Mouse (Mus musculus) heart, embryonic 15.5 days (tissue): Measurements from ENCODE around the gene Tcf12. TPM values are rescaled to one million over a fixed set of nuclear protein-coding genes. Genes with fewer than 3 reads are reported as not detected.

ENCODE experiments used
- ATAC-seq: fragments of 200-750 bp; cut with Nextera tagmentation; replicated peaks from 2 replicates; pipeline ENCODE4 v1.8.0; 2017; ENCODE audit warnings: low read depth, moderate TSS enrichment; ENCODE audit not compliant: insufficient number of reproducible peaks, insufficient read depth, low FRiP score
- H3K27ac ChIP-seq: fragments of 300-500 bp; sonication (generic); 2 replicates; pipeline ENCODE4 v1.5.1; 2015; ENCODE audit warnings: mild to moderate bottlenecking, inconsistent platforms
- H3K27me3 ChIP-seq: fragments of 300-500 bp; sonication (generic); 2 replicates; pipeline ENCODE4 v1.6.1; 2015; ENCODE audit warnings: inconsistent platforms
- H3K36me3 ChIP-seq: fragments of 300-500 bp; sonication (generic); 2 replicates; pipeline ENCODE4 v1.6.1; 2015; ENCODE audit warnings: mild to moderate bottlenecking, inconsistent platforms
- H3K4me1 ChIP-seq: fragments of 300-500 bp; sonication (generic); replicated peaks from 2 replicates; pipeline ENCODE4 v1.6.1; 2015; ENCODE audit warnings: inconsistent platforms
- H3K4me2 ChIP-seq: fragments of 300-500 bp; sonication (generic); 2 replicates; pipeline ENCODE4 v1.6.1; 2015; ENCODE audit warnings: inconsistent platforms, mild to moderate bottlenecking, moderate library complexity
- H3K4me3 ChIP-seq: fragments of 300-500 bp; sonication (generic); 2 replicates; pipeline ENCODE4 v1.5.1; 2015; ENCODE audit warnings: mild to moderate bottlenecking, inconsistent platforms
- H3K9ac ChIP-seq: fragments of 300-500 bp; sonication (generic); 2 replicates; pipeline ENCODE4 v1.6.1; 2015; ENCODE audit warnings: mild to moderate bottlenecking, inconsistent platforms
- H3K9me3 ChIP-seq: fragments of 300-500 bp; sonication (generic); replicated peaks from 2 replicates; pipeline ENCODE4 v1.6.1; 2016; ENCODE audit warnings: inconsistent platforms
- WGBS: fragments of 180-500 bp; shearing (Covaris S2); methylation state at CpG from one replicate; pipeline ENCODE4 v1.1.7; 2015; ENCODE audit warnings: mixed read lengths; 5-methylcytosine and 5-hydroxymethylcytosine counted together
- polyA plus RNA-seq: library from polyadenylated mRNA; unstranded; fragments of >200 nt; fragmentation: Nextera tagmentation; extraction: Ambion mirVana; gene quantifications from 2 replicates; pipeline ENCODE4 v1.2.1, GENCODE M21; 2015

Tcf12 gene
- polyA plus RNA-seq, 1 experiment from 2014 or later = 29.4 TPM

DNA sequence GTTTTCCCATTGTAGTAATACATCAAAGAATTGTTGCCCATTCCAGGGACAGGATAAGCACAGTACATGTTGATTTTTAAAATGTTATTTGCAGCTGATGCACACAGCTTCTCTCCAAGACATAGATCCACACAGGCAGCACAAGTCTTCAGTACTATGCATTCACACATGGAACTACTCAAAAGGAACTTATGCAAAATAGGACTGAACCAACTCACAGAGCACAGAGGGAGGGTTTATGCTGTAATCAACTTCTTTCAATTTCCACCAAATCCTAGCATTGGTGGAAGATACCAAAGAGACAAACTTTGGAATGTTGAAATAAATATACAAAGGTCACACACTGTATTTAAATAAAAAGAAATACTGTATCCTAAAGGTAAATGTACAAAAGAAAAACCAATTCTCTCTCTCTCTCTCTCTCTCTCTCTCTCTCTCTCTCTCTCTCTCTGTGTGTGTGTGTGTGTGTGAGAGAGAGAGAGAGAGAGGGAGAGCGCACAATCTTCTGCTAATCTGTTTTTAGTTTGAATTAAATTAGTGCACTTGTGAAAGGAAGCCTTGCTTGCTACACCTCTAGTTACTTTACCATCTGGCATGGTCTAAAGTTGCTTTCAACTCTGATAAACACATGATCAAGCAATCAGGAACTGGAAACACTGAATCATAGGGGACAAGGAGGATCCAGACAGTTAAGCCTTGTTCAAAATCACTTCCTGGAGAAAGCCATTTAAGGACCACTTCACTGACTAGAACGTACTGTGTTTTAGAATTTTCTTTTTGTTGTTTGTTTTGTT is 215.5 kb downstream of the Tcf12 start:
- H3K27me3 ChIP-seq = no peaks in the 10 kb centered on the region
- peaks cover 10% of the 10 kb centered on the region for H3K4me1 ChIP-seq
- no peak overlapping the region for H3K9ac ChIP-seq
- no peaks in the 10 kb centered on the region for H3K9me3 ChIP-seq
- H3K4me2 ChIP-seq = peak overlapping the region; percentile 25
- peak overlapping the region; percentile 66 for H3K27ac ChIP-seq
- WGBS = 35% methylated on average over 2 of the region's 2 CpGs
- H3K4me3 ChIP-seq = peak overlapping the region; percentile 27
- peak; percentile 69 for ATAC-seq
- no peaks in the 10 kb centered on the region for H3K36me3 ChIP-seq

DNA sequence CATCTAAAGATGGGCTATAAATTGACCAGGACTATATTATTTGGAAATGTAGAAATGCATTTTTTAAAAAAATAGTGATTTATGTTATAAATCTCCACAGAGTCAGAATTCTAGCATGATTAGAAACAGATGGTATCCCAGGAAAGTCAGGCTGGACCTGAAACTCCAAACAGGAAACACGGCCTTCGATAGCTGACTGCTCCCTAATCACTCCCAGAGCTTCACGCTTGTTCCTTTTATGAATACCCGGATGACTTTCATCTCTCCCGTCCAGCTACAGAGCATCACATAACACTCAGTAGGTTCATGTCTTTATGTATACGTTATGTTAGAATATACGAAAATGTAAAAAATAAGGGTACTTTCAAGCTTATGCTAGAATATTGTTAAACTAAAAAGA is 216.4 kb downstream of the Tcf12 start:
- no peaks in the 10 kb centered on the region for H3K36me3 ChIP-seq
- H3K4me2 ChIP-seq = no peak overlapping the region
- WGBS = 53% methylated on average over 7 of the region's 7 CpGs
- no peak for ATAC-seq
- H3K27me3 ChIP-seq = no peaks in the 10 kb centered on the region
- H3K27ac ChIP-seq = no peak overlapping the region
- no peak overlapping the region for H3K9ac ChIP-seq
- H3K4me3 ChIP-seq = 0 out of 2 replicates have a peak overlapping the region, but pooled peaks have one; percentile 13
- H3K9me3 ChIP-seq = no peaks in the 10 kb centered on the region
- H3K4me1 ChIP-seq = peaks cover 10% of the 10 kb centered on the region

GRCm38 (mm10) chr9:71894943-71895286 is 216.8 kb downstream of the Tcf12 start:
- Histone ChIP-seq H3K27ac (no peak overlapping the region), H3K27me3 (no peaks in the 10 kb centered on the region), H3K4me1 (peaks cover 10% of the 10 kb centered on the region), H3K9me3 (no peaks in the 10 kb centered on the region), H3K4me3 (peak overlapping the region; percentile 13; the same call in 1 of the 2 replicates), H3K4me2 (peak overlapping the region; percentile 40; the same call in 1 of the 2 replicates), H3K36me3 (no peaks in the 10 kb centered on the region), H3K9ac (no peak overlapping the region)
- 77% methylated on average over 7 of the region's 7 CpGs for WGBS
- no peak for ATAC-seq

- 65% methylated on average over 11 of the region's 11 CpGs for WGBS
- Histone ChIP-seq H3K4me3 (peak overlapping the region; percentile 13; the same call in 1 of the 2 replicates), H3K9me3 (no peaks in the 10 kb centered on the region), H3K9ac (no peak overlapping the region), H3K27ac (no peak overlapping the region), H3K27me3 (no peaks in the 10 kb centered on the region), H3K4me2 (peak overlapping the region; percentile 40), H3K36me3 (no peaks in the 10 kb centered on the region), H3K4me1 (peaks cover 10% of the 10 kb centered on the region)
- ATAC-seq = no peak
Measured at GRCm38 (mm10) chr9:71894246-71894942, 217.3 kb downstream of the Tcf12 start.

- H3K27ac ChIP-seq = no peak overlapping the region
- no peak for ATAC-seq
Measured at GRCm38 (mm10) chr9:71888450-71888849, 223.2 kb downstream of the Tcf12 start.

GRCm38 (mm10) chr9:71880629-71881028 is 231.0 kb downstream of the Tcf12 start:
- no peak overlapping the region for H3K4me2 ChIP-seq
- H3K36me3 ChIP-seq = peaks cover 30% of the 10 kb centered on the region
- ATAC-seq = no peak
- H3K4me1 ChIP-seq = no peaks in the 10 kb centered on the region
- H3K9me3 ChIP-seq = no peaks in the 10 kb centered on the region
- no peaks in the 10 kb centered on the region for H3K27me3 ChIP-seq
- no peak overlapping the region for H3K27ac ChIP-seq
- H3K4me3 ChIP-seq = no peak overlapping the region
- 56% methylated on average over 1 of the region's 1 CpGs for WGBS
- H3K9ac ChIP-seq = no peak overlapping the region

More at GRCm38 (mm10) chr9:71888450-71888849, 223.2 kb downstream of the Tcf12 start:
- Histone ChIP-seq H3K4me2 (no peak overlapping the region), H3K9me3 (no peaks in the 10 kb centered on the region), H3K4me1 (no peaks in the 10 kb centered on the region; the same call in 1 of the 2 replicates), H3K9ac (no peak overlapping the region), H3K36me3 (peaks cover 2% of the 10 kb centered on the region; the same call in 1 of the 2 replicates), H3K27me3 (no peaks in the 10 kb centered on the region), H3K4me3 (no peak overlapping the region)
- WGBS = 31% methylated on average over 5 of the region's 5 CpGs

GRCm38 (mm10) chr9:71879972-71880371 is 231.7 kb downstream of the Tcf12 start:
- no peak for ATAC-seq
- Histone ChIP-seq H3K9ac (no peak overlapping the region), H3K27ac (no peak overlapping the region; the same call in 1 of the 2 replicates), H3K4me3 (no peak overlapping the region), H3K27me3 (no peaks in the 10 kb centered on the region), H3K9me3 (no peaks in the 10 kb centered on the region), H3K4me2 (no peak overlapping the region), H3K4me1 (no peaks in the 10 kb centered on the region), H3K36me3 (peaks cover 33% of the 10 kb centered on the region)
- WGBS = 55% methylated on average over 5 of the region's 5 CpGs

DNA sequence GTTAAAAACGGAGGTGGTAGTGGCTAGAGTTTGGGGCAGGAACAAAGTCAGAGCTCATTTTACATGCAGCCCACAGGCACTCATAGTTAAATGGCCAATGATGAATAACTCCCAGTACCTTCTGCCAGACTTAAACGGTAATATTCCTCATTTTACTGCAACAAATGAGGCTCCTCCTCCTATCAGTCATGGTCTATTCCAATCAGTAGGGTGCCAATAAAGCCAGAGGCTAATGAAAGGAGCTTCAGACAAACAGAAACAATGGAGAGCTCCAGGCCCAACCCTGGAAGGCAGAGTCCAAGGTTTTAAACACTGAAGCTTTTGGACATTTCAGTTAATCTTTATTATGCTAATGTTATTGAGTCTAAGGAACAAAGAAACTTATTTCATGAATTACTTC is 232.3 kb downstream of the Tcf12 start:
- Histone ChIP-seq H3K9me3 (no peaks in the 10 kb centered on the region), H3K36me3 (peaks cover 37% of the 10 kb centered on the region), H3K4me3 (no peak overlapping the region), H3K27ac (no peak overlapping the region), H3K4me2 (no peak overlapping the region), H3K27me3 (no peaks in the 10 kb centered on the region), H3K4me1 (no peaks in the 10 kb centered on the region), H3K9ac (no peak overlapping the region)
- no peak for ATAC-seq
- 71% methylated on average over 2 of the region's 2 CpGs for WGBS

DNA sequence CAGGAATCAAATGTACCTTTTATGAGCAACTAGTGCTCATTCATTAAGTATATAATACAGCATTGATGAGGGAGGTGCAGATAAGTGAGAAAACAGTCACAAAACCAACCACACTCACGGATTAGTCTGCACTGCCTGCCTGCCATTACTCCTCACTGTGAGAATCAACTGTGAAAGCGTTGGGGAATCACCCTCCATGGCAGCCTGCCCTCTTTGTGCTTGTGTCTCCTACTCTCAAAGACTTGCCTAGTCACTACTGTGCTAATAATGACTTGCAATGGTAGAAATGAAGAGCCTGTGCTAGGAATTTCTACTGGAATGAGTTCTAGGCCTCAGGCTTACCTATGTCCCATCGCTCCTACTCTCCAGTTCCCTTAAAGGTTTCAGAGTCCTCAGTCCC is 233.8 kb downstream of the Tcf12 start:
- no peaks in the 10 kb centered on the region for H3K4me1 ChIP-seq
- H3K4me3 ChIP-seq = no peak overlapping the region
- no peaks in the 10 kb centered on the region for H3K27me3 ChIP-seq
- WGBS = 88% methylated on average over 3 of the region's 3 CpGs
- H3K9me3 ChIP-seq = no peaks in the 10 kb centered on the region
- H3K4me2 ChIP-seq = no peak overlapping the region
- no peak overlapping the region for H3K27ac ChIP-seq
- ATAC-seq = no peak
- H3K36me3 ChIP-seq = peaks cover 29% of the 10 kb centered on the region
- no peak overlapping the region for H3K9ac ChIP-seq

- Histone ChIP-seq H3K27me3 (no peaks in the 10 kb centered on the region), H3K4me1 (no peaks in the 10 kb centered on the region), H3K9me3 (no peaks in the 10 kb centered on the region), H3K36me3 (peaks cover 32% of the 10 kb centered on the region), H3K27ac (no peak overlapping the region; the same call in 1 of the 2 replicates), H3K4me3 (no peak overlapping the region), H3K4me2 (no peak overlapping the region), H3K9ac (no peak overlapping the region)
- WGBS = 65% methylated on average over 2 of the region's 2 CpGs
- no peak for ATAC-seq
Measured at GRCm38 (mm10) chr9:71874761-71875160, 236.9 kb downstream of the Tcf12 start.

- Histone ChIP-seq H3K36me3 (peaks cover 32% of the 10 kb centered on the region), H3K9ac (no peak overlapping the region), H3K27me3 (no peaks in the 10 kb centered on the region), H3K27ac (no peak overlapping the region), H3K4me2 (no peak overlapping the region), H3K9me3 (no peaks in the 10 kb centered on the region), H3K4me1 (no peaks in the 10 kb centered on the region), H3K4me3 (no peak overlapping the region)
- WGBS = 66% methylated on average over 3 of the region's 3 CpGs
- ATAC-seq = no peak
Measured at GRCm38 (mm10) chr9:71874035-71874572, 237.6 kb downstream of the Tcf12 start.
